Mouse (Mus musculus) bone marrow, adult 2 months (tissue): Measurements from ENCODE around the gene Arhgap18. TPM values are rescaled to one million over a fixed set of nuclear protein-coding genes. Genes with fewer than 3 reads are reported as not detected.
A peak's percentile ranks its signal among the peaks of the same experiment; 100 is the strongest.

Experiments used
- H3K27ac ChIP-seq: fragments of 200-500 bp; 2 replicates; pipeline ENCODE4 v1.5.1; 2012; ENCODE audit warnings: low read depth, mild to moderate bottlenecking, control low read depth, inconsistent platforms, low read length; ENCODE audit not compliant: control insufficient read depth, poor library complexity, insufficient read depth
- H3K4me1 ChIP-seq: fragments of 200-500 bp; 2 replicates; pipeline ENCODE4 v1.6.1; 2011; ENCODE audit warnings: low read length; ENCODE audit not compliant: control insufficient read depth, insufficient read depth
- H3K4me3 ChIP-seq: fragments of 200-500 bp; replicated peaks from 2 replicates; pipeline ENCODE3; 2011; ENCODE audit warnings: mild to moderate bottlenecking, low read depth, low read length, control low read depth; ENCODE audit not compliant: control insufficient read depth
- CTCF ChIP-seq: fragments of 200-500 bp; IDR thresholded peaks from 2 replicates; pipeline ENCODE4 v1.5.1; 2011; ENCODE audit warnings: low read length, control low read depth; ENCODE audit not compliant: control insufficient read depth, insufficient read depth
- POLR2A ChIP-seq: fragments of 200-500 bp; IDR thresholded peaks from 2 replicates; pipeline ENCODE4 v1.6.1; 2011; ENCODE audit warnings: low read depth, mild to moderate bottlenecking, control low read depth, low read length, borderline replicate concordance; ENCODE audit not compliant: control insufficient read depth
- WGBS: fragments of 180-500 bp; shearing (Covaris S2); methylation state at CpG from one replicate; pipeline ENCODE4 v1.1.7; 2018; 5-methylcytosine and 5-hydroxymethylcytosine counted together
- polyA plus RNA-seq: library from polyadenylated mRNA; stranded (reverse); fragments of >200 nt; gene quantifications from 2 replicates; pipeline ENCODE4 v1.2.4, GENCODE M21; 2011; ENCODE audit warnings: low replicate concordance; ENCODE audit not compliant: missing spikeins, insufficient read depth, insufficient read length

Gene Arhgap18
- 15.5 and 22.4 TPM in 2 replicates for polyA plus RNA-seq

DNA sequence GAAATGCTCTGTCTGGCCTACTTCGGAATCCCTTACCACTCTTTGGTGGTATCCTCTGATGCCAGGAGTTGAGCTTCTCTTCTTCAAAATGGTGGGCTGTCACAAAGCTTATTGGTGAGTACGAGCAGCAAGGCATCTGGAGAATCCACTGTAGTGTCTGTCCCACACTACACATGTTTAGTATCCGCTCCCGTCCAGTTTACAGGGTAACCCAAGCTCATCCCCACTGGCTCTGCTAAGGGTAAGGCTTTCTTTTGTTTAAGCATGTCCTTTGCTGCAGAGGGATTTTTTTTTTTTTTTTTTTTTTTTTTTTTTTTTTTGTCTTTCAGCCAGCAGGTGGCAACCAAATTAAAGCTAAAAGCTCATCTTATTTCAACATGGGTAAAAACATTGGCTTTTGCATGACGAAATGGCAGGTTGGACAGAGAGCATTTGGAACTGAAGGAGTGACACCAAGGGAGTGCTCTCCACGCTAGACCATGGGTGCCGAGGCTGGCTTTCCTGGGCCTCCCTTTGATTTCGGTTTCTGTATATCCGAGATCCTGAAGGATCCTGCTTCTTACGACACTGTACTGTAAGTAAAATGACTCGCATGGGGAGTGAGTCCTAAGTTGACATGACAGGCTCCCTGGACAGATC lies at the start of gene Arhgap18:
TSS of gene Arhgap18 (plus strand) at position 493 of the 639 bp plus-strand sequence.
- H3K4me1 ChIP-seq: no peaks in the 10 kb centered on the region; the same call in 1 of the 2 replicates
- 66% methylated on average over 11 of the region's 11 CpGs for WGBS
- TF ChIP-seq CTCF (no peak), POLR2A (no peak)
- no peak within 1 kb of the TSS for H3K4me3 ChIP-seq
- no peak within 1 kb of the TSS for H3K27ac ChIP-seq

- Histone ChIP-seq H3K4me1 (no peaks in the 10 kb centered on the region), H3K4me3 (no peak overlapping the region), H3K27ac (no peak overlapping the region)
- WGBS: 87% methylated on average over 7 of the region's 7 CpGs
- no peak for TF ChIP-seq POLR2A
- no peak for TF ChIP-seq CTCF
Measured at GRCm38 (mm10) chr10:26710458-26711011, 42.7 kb upstream of the Arhgap18 start.

- Histone ChIP-seq H3K4me1 (no peaks in the 10 kb centered on the region), H3K27ac (no peak overlapping the region), H3K4me3 (no peak overlapping the region)
- no peak for TF ChIP-seq CTCF
- no peak for TF ChIP-seq POLR2A
- 1% methylated on average over 3 of the region's 3 CpGs for WGBS
Measured at GRCm38 (mm10) chr10:26711068-26711467, 42.2 kb upstream of the Arhgap18 start.

DNA sequence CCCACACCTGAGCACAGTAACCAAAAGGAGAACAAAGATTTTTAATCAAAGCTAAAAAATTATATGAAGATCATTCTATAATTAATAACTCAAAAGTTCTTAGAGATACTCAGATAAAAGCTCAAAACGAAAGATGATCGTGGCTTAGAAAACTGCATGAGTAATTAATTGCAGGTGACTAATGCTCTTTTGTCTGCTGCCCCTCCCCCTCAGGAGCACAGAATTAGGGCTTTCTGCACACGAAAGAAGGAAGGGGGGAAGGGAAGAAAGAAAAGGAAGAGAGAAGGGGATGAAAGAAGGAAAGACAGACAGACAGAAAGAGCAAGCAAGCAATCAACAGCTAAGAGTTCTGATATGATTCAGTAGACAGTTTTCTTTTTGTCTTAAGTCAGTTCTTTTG lies 39.2 kb upstream of the Arhgap18 start:
- TF ChIP-seq POLR2A: no peak
- TF ChIP-seq CTCF: no peak
- 62% methylated on average over 3 of the region's 3 CpGs for WGBS
- Histone ChIP-seq H3K27ac (no peak overlapping the region), H3K4me3 (no peak overlapping the region), H3K4me1 (no peaks in the 10 kb centered on the region; the same call in 1 of the 2 replicates)

GRCm38 (mm10) chr10:26724704-26725103 lies 28.5 kb upstream of the Arhgap18 start:
- Histone ChIP-seq H3K27ac (no peak overlapping the region), H3K4me1 (no peaks in the 10 kb centered on the region), H3K4me3 (no peak overlapping the region)
- no peak for TF ChIP-seq POLR2A
- no peak for TF ChIP-seq CTCF
- WGBS: 76% methylated on average over 2 of the region's 2 CpGs

DNA sequence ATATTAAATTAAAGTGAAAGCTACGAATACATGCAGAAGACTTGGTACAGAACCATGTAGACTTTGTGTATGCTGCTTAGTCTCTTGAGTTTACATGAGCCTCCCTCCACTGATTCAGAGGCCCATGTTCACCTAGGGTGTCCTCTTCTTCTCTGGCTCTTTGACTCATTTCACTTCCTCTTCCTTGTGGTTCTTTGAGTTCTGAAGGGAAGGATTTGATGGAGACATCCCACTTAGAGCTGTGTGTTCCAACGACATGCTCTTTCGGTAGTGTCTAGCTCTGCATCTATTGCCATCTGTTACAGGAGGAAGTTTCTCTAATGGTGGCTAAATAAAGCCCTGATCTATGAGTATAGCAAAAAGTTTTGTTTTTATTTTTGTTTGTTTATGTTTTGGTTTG lies 28.0 kb upstream of the Arhgap18 start:
- Histone ChIP-seq H3K4me1 (no peaks in the 10 kb centered on the region), H3K4me3 (no peak overlapping the region), H3K27ac (no peak overlapping the region)
- 69% methylated on average over 3 of the region's 3 CpGs for WGBS
- TF ChIP-seq POLR2A: no peak
- no peak for TF ChIP-seq CTCF

GRCm38 (mm10) chr10:26750827-26751226 lies 2.4 kb upstream of the Arhgap18 start:
- WGBS: 10% methylated on average over 3 of the region's 3 CpGs
- Histone ChIP-seq H3K4me3 (no peak overlapping the region), H3K27ac (no peak overlapping the region), H3K4me1 (no peaks in the 10 kb centered on the region; the same call in 1 of the 2 replicates)
- TF ChIP-seq POLR2A (no peak), CTCF (no peak)

- Histone ChIP-seq H3K27ac (no peak overlapping the region), H3K4me3 (no peak overlapping the region), H3K4me1 (no peaks in the 10 kb centered on the region; the same call in 1 of the 2 replicates)
- WGBS: 69% methylated on average over 16 of the region's 16 CpGs
- TF ChIP-seq CTCF (peak; percentile 45; the same call in 1 of the 2 replicates), POLR2A (no peak)
Measured at GRCm38 (mm10) chr10:26752064-26752928, 925 bp upstream of the Arhgap18 start.
